Mouse (Mus musculus) 3134 (cell line): ENCODE measurements around the gene Fer1l4.

ENCODE experiments used
- DNase-seq: peaks from one replicate; pipeline ENCODE4 v3.0.0-alpha.2; 2011; ENCODE audit warnings: low spot score; ENCODE audit not compliant: insufficient read length; ENCODE audit errors: extremely low read depth

Fer1l4 gene

GRCm38 (mm10) chr2:156052816-156053215 is at the start of gene Fer1l4:
Gene Fer1l4, minus strand, starts transcription at chr2:156052947.
- no peak for DNase-seq

GRCm38 (mm10) chr2:156091926-156092325 is 39.2 kb upstream of the Fer1l4 start:
- DNase-seq: no peak

- no peak for DNase-seq
Measured at GRCm38 (mm10) chr2:156089799-156090198, 37.1 kb upstream of the Fer1l4 start.

- no peak for DNase-seq
Measured at GRCm38 (mm10) chr2:156087391-156088110, 34.8 kb upstream of the Fer1l4 start.

GRCm38 (mm10) chr2:156084541-156084940 is 31.8 kb upstream of the Fer1l4 start:
- no peak for DNase-seq

GRCm38 (mm10) chr2:156080391-156080790 is 27.6 kb upstream of the Fer1l4 start:
- DNase-seq: no peak

- DNase-seq: no peak
Measured at GRCm38 (mm10) chr2:156079674-156080073, 26.9 kb upstream of the Fer1l4 start.

GRCm38 (mm10) chr2:156079183-156079560 is 26.4 kb upstream of the Fer1l4 start:
- DNase-seq: no peak

GRCm38 (mm10) chr2:156078421-156079182 is 25.9 kb upstream of the Fer1l4 start:
- DNase-seq: no peak

GRCm38 (mm10) chr2:156077461-156077860 is 24.7 kb upstream of the Fer1l4 start:
- no peak for DNase-seq

GRCm38 (mm10) chr2:156073725-156074124 is 21.0 kb upstream of the Fer1l4 start:
- no peak for DNase-seq

- no peak for DNase-seq
Measured at GRCm38 (mm10) chr2:156071236-156071635, 18.5 kb upstream of the Fer1l4 start.

- DNase-seq: no peak
Measured at GRCm38 (mm10) chr2:156067916-156068315, 15.2 kb upstream of the Fer1l4 start.

- DNase-seq: no peak
Measured at GRCm38 (mm10) chr2:156066126-156066525, 13.4 kb upstream of the Fer1l4 start.

GRCm38 (mm10) chr2:156065099-156066041 is 12.6 kb upstream of the Fer1l4 start, which contains the start of gene Spag4:
Gene Spag4, plus strand, starts transcription at chr2:156065175.
- DNase-seq: peak; percentile 89

GRCm38 (mm10) chr2:156047929-156048328 is 4.8 kb downstream of the Fer1l4 start:
- no peak for DNase-seq

- DNase-seq: no peak
Measured at GRCm38 (mm10) chr2:156042903-156043302, 9.8 kb downstream of the Fer1l4 start.

- DNase-seq: no peak
Measured at GRCm38 (mm10) chr2:156039390-156039789, 13.4 kb downstream of the Fer1l4 start.

- no peak for DNase-seq
Measured at GRCm38 (mm10) chr2:156025482-156025881, 27.3 kb downstream of the Fer1l4 start.

- DNase-seq: no peak
Measured at GRCm38 (mm10) chr2:156021765-156022164, 31.0 kb downstream of the Fer1l4 start.

GRCm38 (mm10) chr2:156021219-156021618 is 31.5 kb downstream of the Fer1l4 start:
- DNase-seq: no peak
